Mouse (Mus musculus) heart, adult 10 weeks (tissue): ENCODE measurements around the gene Olfr1361. TPM values are rescaled to one million over a fixed set of nuclear protein-coding genes. Genes with fewer than 3 reads are reported as not detected.

Source experiments
- polyA plus RNA-seq: library from polyadenylated mRNA; stranded (reverse); fragments of 350-450 nt; fragmentation: Illumina TruSeq; extraction: RNeasy Lipid Tissue Mini Kit (QIAGEN cat#74804); gene quantifications from one replicate; pipeline ENCODE4 v1.2.3, GENCODE M21; 2014; ENCODE audit warnings: low read depth, low replicate concordance

The Olfr1361 gene
- polyA plus RNA-seq, result not detected

GRCm38 (mm10) chr13:21663286-21663685 is at the start of gene Olfr1361:
Gene Olfr1361, minus strand, starts transcription at chr13:21663386.

GRCm38 (mm10) chr13:21697811-21698210 is 34.6 kb upstream of the Olfr1361 start, which contains the start of gene Olfr1359:
Gene Olfr1359, plus strand, starts transcription at chr13:21698111.

GRCm38 (mm10) chr13:21677305-21677704 is 14.1 kb upstream of the Olfr1361 start, which contains the start of gene Olfr1360:
Gene Olfr1360, minus strand, starts transcription at chr13:21677405.

GRCm38 (mm10) chr13:21642418-21642817 is 20.8 kb downstream of the Olfr1361 start, which contains the start of gene Olfr11:
Gene Olfr11, minus strand, starts transcription at chr13:21642518.

GRCm38 (mm10) chr13:21613922-21614321 is 49.3 kb downstream of the Olfr1361 start, which contains the start of gene Olfr1362:
Gene Olfr1362, minus strand, starts transcription at chr13:21614022.

Other genes with a start within 250 kb of the Olfr1361 start
- 1.8 TPM for gene Pgbd1, start 222.3 kb downstream of the Olfr1361 start, polyA plus RNA-seq
- gene Zscan26, start 209.7 kb downstream of the Olfr1361 start, polyA plus RNA-seq, result 39.4 TPM
- gene Nkapl, start 194.9 kb downstream of the Olfr1361 start, polyA plus RNA-seq, result 1.0 TPM
- gene Zkscan4, start 184.5 kb downstream of the Olfr1361 start, polyA plus RNA-seq, result 1.6 TPM
- gene Gm10065, start 183.9 kb downstream of the Olfr1361 start, polyA plus RNA-seq, result not detected
- gene AK157302, start 168.2 kb downstream of the Olfr1361 start, polyA plus RNA-seq, result 2.7 TPM
- 28.7 TPM for gene Gm11273, start 162.0 kb downstream of the Olfr1361 start, polyA plus RNA-seq
- gene Zkscan8, start 132.3 kb downstream of the Olfr1361 start, polyA plus RNA-seq, result 6.1 TPM
- gene Olfr1366, start 120.6 kb downstream of the Olfr1361 start, polyA plus RNA-seq, result not detected
- not detected for gene Olfr1535, start 103.5 kb downstream of the Olfr1361 start, polyA plus RNA-seq
- gene Olfr1364, start 81.6 kb downstream of the Olfr1361 start, polyA plus RNA-seq, result not detected
- not detected for gene Olfr1362, start 49.4 kb downstream of the Olfr1361 start, polyA plus RNA-seq
- gene Olfr11, start 20.9 kb downstream of the Olfr1361 start, polyA plus RNA-seq, result not detected
- not detected for gene Olfr1360, start 14.0 kb upstream of the Olfr1361 start, polyA plus RNA-seq
- gene Olfr1359, start 34.7 kb upstream of the Olfr1361 start, polyA plus RNA-seq, result not detected
- gene Hist1h2bl, start 52.8 kb upstream of the Olfr1361 start, polyA plus RNA-seq, result not detected
- not detected for gene Hist1h2ai, start 53.0 kb upstream of the Olfr1361 start, polyA plus RNA-seq
- not detected for gene Hist1h3h, start 54.3 kb upstream of the Olfr1361 start, polyA plus RNA-seq
- not detected for gene Hist1h2bm, start 58.7 kb upstream of the Olfr1361 start, polyA plus RNA-seq
- gene Hist1h4j, start 71.7 kb upstream of the Olfr1361 start, polyA plus RNA-seq, result not detected
- not detected for gene Hist1h4k, start 87.1 kb upstream of the Olfr1361 start, polyA plus RNA-seq
- gene Hist1h2ak, start 90.4 kb upstream of the Olfr1361 start, polyA plus RNA-seq, result not detected
- gene Hist1h2bn, start 90.7 kb upstream of the Olfr1361 start, polyA plus RNA-seq, result not detected
- gene Hist1h1b, start 117.2 kb upstream of the Olfr1361 start, polyA plus RNA-seq, result not detected
- gene Hist1h3i, start 120.0 kb upstream of the Olfr1361 start, polyA plus RNA-seq, result 2.4 TPM
- not detected for gene Hist1h2an, start 123.8 kb upstream of the Olfr1361 start, polyA plus RNA-seq
- not detected for gene Hist1h2bp, start 124.1 kb upstream of the Olfr1361 start, polyA plus RNA-seq
- 0.92 TPM for gene Hist1h2bq, start 146.8 kb upstream of the Olfr1361 start, polyA plus RNA-seq
- gene Hist1h2ao, start 147.1 kb upstream of the Olfr1361 start, polyA plus RNA-seq, result not detected
- not detected for gene Hist1h4m, start 148.4 kb upstream of the Olfr1361 start, polyA plus RNA-seq
- not detected for gene Hist1h4n, start 168.8 kb upstream of the Olfr1361 start, polyA plus RNA-seq
- not detected for gene Hist1h2ap, start 170.1 kb upstream of the Olfr1361 start, polyA plus RNA-seq
- not detected for gene Hist1h2br, start 170.4 kb upstream of the Olfr1361 start, polyA plus RNA-seq